Mouse (Mus musculus): ENCODE results near the gene Jmjd8. TPM values are rescaled to one million over a fixed set of nuclear protein-coding genes. Genes with fewer than 3 reads are reported as not detected.

Gene Jmjd8
- polyA plus RNA-seq, 1 experiment from 2014 or later, result 67.0 TPM

DNA sequence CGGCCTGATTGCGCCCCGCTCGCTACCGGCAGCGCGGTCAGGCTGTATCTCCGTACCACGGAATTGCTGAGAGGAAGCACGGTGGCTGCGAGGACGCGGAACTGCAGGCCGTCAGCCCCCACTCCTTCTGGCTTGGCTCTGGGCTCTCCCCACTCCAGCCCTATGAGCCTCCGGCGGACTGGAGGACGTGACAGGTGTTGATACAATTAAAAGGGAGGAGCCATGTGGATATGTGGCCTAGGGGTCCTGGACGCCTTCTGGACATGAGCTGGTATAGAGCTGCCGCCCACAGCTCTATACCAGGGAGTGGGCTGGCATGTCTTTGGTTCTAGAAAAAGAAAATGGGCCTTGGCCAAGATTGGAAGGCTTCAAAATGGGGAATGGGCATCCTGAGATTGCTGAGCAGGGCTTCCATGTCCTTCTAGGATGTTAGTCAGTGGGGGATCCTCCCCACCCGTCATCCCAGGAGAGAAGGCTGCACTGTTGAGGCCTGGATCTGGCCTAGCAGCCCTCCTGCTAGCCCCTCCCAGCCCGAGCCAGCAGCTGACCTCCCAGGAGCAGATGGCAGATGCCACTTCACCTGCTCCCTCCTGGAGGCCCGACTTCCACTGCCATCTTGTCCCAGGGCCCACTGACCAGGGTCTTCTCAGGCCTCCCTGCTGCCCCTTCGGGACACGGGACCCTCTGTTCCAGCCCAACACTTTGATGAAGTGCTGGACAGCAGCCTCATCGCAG is 18.9 kb upstream of the Jmjd8 start:
- H3K36me3 ChIP-seq, result no peaks in the 10 kb centered on the region
- peak; percentile 53 for ATAC-seq (replicated peaks)
- 6% methylated on average over 25 of the region's 25 CpGs for WGBS
- H3K27ac ChIP-seq (replicated peaks), result peak overlapping the region; percentile 98
- H3K9ac ChIP-seq (replicated peaks), result peak overlapping the region; percentile 99
- peak overlapping the region; percentile 89 for H3K4me2 ChIP-seq (replicated peaks)
- H3K9me3 ChIP-seq, result no peaks in the 10 kb centered on the region
- H3K4me1 ChIP-seq, result peaks cover 47% of the 10 kb centered on the region
- H3K27me3 ChIP-seq, result no peaks in the 10 kb centered on the region
- peak overlapping the region; percentile 99 for H3K4me3 ChIP-seq

DNA sequence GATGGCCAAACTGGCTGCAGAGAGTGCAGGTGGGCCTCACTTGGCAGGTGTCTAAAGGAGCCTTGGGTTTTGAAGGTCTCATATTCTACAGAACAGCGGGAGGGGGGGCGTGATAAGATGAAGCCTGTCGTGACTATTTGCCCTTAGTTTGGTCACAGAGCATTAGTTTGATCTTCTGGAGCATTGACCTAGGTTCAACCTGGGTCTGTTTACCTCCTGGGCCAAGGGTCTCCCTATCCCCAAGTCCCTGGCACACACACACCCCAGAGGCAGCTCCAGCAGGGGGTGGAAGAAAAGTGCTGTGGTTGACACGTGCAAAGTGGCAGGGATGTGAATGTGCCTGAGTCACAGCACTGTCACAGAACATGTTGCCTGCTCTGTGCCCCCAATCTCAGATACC is 17.8 kb upstream of the Jmjd8 start:
- WGBS, result 82% methylated on average over 4 of the region's 4 CpGs
- Histone ChIP-seq H3K4me1 (peaks cover 47% of the 10 kb centered on the region), H3K27ac (replicated peaks) (no peak overlapping the region), H3K36me3 (no peaks in the 10 kb centered on the region), H3K4me3 (peak overlapping the region; percentile 99; the same call in 1 of the 2 replicates), H3K9ac (replicated peaks) (no peak overlapping the region), H3K27me3 (no peaks in the 10 kb centered on the region), H3K4me2 (replicated peaks) (peak overlapping the region; percentile 89), H3K9me3 (no peaks in the 10 kb centered on the region)
- no peak for ATAC-seq (replicated peaks)

DNA sequence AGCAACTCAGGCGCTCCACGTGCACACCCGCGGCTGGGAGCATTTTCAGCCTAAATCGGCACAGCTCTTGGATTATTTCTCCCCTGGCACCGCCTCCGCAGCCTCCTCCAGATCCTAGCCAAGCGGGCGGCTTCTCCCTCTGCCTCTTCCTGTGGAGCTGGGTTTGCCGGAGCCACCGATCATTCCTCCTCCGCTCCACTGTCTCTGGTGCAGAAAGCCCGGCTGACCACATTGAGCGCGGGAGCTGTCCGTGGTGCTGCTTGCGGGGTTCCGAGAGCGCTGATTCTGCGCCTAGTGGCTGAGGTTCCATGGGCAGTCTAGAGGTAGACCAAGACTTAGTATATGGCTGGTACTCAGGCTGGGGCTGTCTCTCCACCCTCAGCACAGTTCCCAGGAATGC is 15.2 kb upstream of the Jmjd8 start:
- Histone ChIP-seq H3K4me3 (peak overlapping the region; percentile 16), H3K4me1 (peaks cover 40% of the 10 kb centered on the region), H3K27ac (replicated peaks) (no peak overlapping the region), H3K36me3 (peaks cover 16% of the 10 kb centered on the region), H3K4me2 (replicated peaks) (peak overlapping the region; percentile 35), H3K27me3 (peaks cover 8% of the 10 kb centered on the region), H3K9me3 (no peaks in the 10 kb centered on the region), H3K9ac (replicated peaks) (peak overlapping the region; percentile 28)
- no peak for ATAC-seq (replicated peaks)
- 2% methylated on average over 20 of the region's 20 CpGs for WGBS

DNA sequence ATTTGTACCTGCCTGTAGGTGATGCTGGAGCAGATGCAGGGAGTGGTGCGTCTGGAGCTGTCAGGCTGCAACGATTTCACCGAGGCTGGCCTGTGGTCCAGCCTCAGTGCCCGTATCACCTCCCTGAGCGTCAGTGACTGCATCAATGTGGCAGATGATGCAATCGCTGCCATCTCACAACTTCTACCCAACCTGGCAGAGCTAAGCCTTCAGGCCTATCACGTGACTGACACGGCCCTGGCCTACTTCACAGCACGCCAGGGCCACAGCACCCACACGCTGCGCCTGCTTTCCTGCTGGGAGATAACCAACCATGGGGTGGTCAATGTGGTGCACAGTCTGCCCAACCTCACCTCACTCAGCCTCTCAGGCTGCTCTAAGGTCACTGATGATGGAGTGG is 11.0 kb upstream of the Jmjd8 start:
- Histone ChIP-seq H3K4me1 (peaks cover 18% of the 10 kb centered on the region), H3K4me2 (replicated peaks) (no peak overlapping the region), H3K9ac (replicated peaks) (no peak overlapping the region), H3K9me3 (no peaks in the 10 kb centered on the region), H3K36me3 (peaks cover 27% of the 10 kb centered on the region), H3K4me3 (no peak overlapping the region), H3K27ac (replicated peaks) (no peak overlapping the region), H3K27me3 (peaks cover 22% of the 10 kb centered on the region)
- no peak for ATAC-seq (replicated peaks)
- WGBS, result 93% methylated on average over 11 of the region's 11 CpGs

DNA sequence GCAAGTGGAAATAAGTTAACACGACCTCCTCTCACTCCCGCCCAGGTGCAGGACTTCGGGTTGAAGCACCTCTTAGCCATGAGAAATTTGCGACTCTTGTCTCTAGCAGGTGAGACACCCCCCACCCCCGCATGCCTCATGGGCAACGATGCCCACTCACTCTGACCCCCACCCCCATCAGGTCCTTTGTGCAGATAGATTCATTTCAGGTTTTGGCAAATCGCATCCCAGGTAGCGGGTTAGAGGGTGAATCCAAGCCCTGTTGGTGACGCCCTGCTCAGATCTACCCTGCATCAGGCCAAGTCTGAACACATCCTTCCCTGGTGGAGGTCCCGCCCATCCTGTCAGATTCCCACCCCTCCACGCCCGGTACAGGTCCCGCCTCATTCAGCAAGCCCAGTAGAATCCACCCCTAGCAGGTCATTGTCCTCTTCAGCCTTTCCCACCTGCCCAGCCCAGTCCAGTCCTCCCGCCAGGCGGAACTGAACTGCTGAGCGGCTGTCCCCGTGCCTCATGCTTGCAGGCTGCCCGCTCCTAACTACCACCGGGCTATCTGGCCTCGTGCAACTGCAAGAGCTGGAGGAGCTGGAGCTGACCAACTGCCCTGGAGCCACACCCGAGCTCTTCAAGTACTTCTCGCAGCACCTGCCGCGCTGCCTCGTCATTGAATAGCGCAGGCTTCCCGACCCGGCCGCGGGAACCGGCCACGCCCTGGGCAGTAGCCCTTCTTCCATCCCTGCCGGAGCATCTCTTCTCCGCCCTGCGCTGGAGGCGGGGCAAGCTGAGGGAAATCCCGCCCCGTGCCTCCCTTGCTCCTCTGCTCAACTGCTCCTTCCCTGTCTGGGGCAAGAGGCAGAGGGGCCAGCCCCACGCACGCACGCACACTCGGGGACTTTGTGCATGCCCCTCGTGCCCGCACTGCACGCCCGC is 9.6 kb upstream of the Jmjd8 start:
- ATAC-seq (replicated peaks), result no peak
- Histone ChIP-seq H3K9me3 (no peaks in the 10 kb centered on the region), H3K27me3 (peaks cover 22% of the 10 kb centered on the region), H3K4me2 (replicated peaks) (no peak overlapping the region), H3K9ac (replicated peaks) (no peak overlapping the region), H3K4me1 (peaks cover 13% of the 10 kb centered on the region), H3K4me3 (no peak overlapping the region), H3K36me3 (peaks cover 27% of the 10 kb centered on the region), H3K27ac (replicated peaks) (no peak overlapping the region)
- 10% methylated on average over 46 of the region's 46 CpGs for WGBS

DNA sequence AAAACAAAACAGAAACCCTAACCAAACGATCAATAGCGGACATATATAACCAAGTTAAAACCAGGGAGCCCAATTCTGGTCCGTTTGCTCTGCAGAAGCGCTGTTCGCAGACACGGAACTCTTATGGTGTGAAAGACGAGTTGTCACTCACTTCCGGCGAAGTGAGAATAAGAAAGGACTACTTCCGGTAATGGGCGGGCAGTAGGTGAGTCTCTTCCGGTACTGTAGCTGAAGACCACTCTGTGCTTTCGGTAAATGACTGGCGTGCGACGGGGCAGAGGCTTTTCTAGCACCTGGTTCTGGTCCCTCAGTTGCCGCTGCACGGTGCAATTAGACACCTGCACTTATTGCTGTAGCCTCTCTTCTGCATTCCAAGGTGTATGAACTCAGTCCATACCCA is 5.2 kb upstream of the Jmjd8 start, which contains the start of gene Wdr24:
Gene Wdr24 (plus strand): TSS at position 176 of the 400 bp plus-strand sequence.
- peaks cover 23% of the 10 kb centered on the region for H3K36me3 ChIP-seq
- peak within 1 kb of the TSS; percentile 68 for H3K9ac ChIP-seq (replicated peaks)
- peaks cover 47% of the 10 kb centered on the region for H3K4me1 ChIP-seq
- peak within 1 kb of the TSS; percentile 88 for H3K4me2 ChIP-seq (replicated peaks)
- peak; percentile 73 for ATAC-seq (replicated peaks)
- H3K9me3 ChIP-seq, result no peaks in the 10 kb centered on the region
- WGBS, result 0% methylated on average over 18 of the region's 18 CpGs
- peaks cover 15% of the 10 kb centered on the region for H3K27me3 ChIP-seq
- peak within 1 kb of the TSS; percentile 68 for H3K4me3 ChIP-seq
- H3K27ac ChIP-seq (replicated peaks), result peak within 1 kb of the TSS; percentile 70

- H3K27ac ChIP-seq (replicated peaks), result no peak overlapping the region
- H3K4me2 ChIP-seq (replicated peaks), result peak overlapping the region; percentile 88
- no peak for ATAC-seq (replicated peaks)
- peaks cover 51% of the 10 kb centered on the region for H3K4me1 ChIP-seq
- H3K4me3 ChIP-seq, result peak overlapping the region; percentile 68
- peak overlapping the region; percentile 68 for H3K9ac ChIP-seq (replicated peaks)
- H3K27me3 ChIP-seq, result peaks cover 8% of the 10 kb centered on the region; the same call in 1 of the 2 replicates
- H3K36me3 ChIP-seq, result peaks cover 17% of the 10 kb centered on the region
- 77% methylated on average over 17 of the region's 17 CpGs for WGBS
- no peaks in the 10 kb centered on the region for H3K9me3 ChIP-seq
Measured at GRCm38 (mm10) chr17:25824362-25825142, 4.1 kb upstream of the Jmjd8 start.

GRCm38 (mm10) chr17:25825311-25825710 is 3.4 kb upstream of the Jmjd8 start:
- no peak for ATAC-seq (replicated peaks)
- Histone ChIP-seq H3K36me3 (peaks cover 18% of the 10 kb centered on the region), H3K9ac (replicated peaks) (no peak overlapping the region), H3K4me2 (replicated peaks) (peak overlapping the region; percentile 88; the same call in 1 of the 2 replicates), H3K27me3 (0 out of 2 replicates have a peak, but pooled peaks cover under 1% of the 10 kb centered on the region), H3K27ac (replicated peaks) (no peak overlapping the region), H3K4me3 (no peak overlapping the region), H3K9me3 (no peaks in the 10 kb centered on the region), H3K4me1 (peaks cover 59% of the 10 kb centered on the region)
- WGBS, result 90% methylated on average over 6 of the region's 6 CpGs

DNA sequence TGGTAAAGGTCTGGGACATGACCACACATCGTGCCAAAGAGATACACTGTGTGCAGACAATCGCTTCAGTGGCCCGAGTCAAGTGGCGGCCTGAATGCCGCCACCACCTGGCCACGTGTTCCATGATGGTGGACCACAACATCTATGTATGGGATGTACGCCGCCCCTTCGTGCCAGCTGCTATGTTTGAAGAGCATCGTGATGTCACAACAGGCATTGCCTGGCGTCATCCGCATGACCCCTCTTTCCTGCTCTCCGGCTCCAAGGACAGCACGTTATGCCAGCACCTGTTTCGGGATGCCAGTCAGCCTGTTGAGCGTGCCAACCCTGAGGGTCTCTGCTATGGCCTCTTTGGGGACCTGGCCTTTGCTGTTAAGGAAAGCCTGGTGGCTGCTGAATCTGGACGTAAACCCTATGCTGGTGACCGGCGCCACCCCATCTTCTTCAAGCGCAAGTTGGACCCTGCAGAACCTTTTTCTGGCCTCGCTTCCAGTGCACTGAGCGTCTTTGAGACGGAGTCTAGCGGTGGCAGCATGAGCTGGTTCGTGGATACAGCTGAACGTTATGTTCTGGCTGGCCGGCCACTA is 2.6 kb upstream of the Jmjd8 start:
- Histone ChIP-seq H3K4me2 (replicated peaks) (no peak overlapping the region), H3K4me3 (no peak overlapping the region), H3K27me3 (no peaks in the 10 kb centered on the region), H3K27ac (replicated peaks) (no peak overlapping the region), H3K9ac (replicated peaks) (no peak overlapping the region), H3K9me3 (no peaks in the 10 kb centered on the region), H3K4me1 (peaks cover 66% of the 10 kb centered on the region), H3K36me3 (peaks cover 25% of the 10 kb centered on the region)
- WGBS, result 96% methylated on average over 27 of the region's 27 CpGs
- no peak for ATAC-seq (replicated peaks)

- Histone ChIP-seq H3K9ac (replicated peaks) (no peak overlapping the region), H3K4me1 (peaks cover 76% of the 10 kb centered on the region), H3K4me3 (no peak overlapping the region), H3K9me3 (no peaks in the 10 kb centered on the region), H3K27ac (replicated peaks) (no peak overlapping the region), H3K4me2 (replicated peaks) (no peak overlapping the region), H3K36me3 (peaks cover 32% of the 10 kb centered on the region), H3K27me3 (no peaks in the 10 kb centered on the region)
- no peak for ATAC-seq (replicated peaks)
- WGBS, result 94% methylated on average over 13 of the region's 13 CpGs
Measured at GRCm38 (mm10) chr17:25827011-25827410, 1.7 kb upstream of the Jmjd8 start.

DNA sequence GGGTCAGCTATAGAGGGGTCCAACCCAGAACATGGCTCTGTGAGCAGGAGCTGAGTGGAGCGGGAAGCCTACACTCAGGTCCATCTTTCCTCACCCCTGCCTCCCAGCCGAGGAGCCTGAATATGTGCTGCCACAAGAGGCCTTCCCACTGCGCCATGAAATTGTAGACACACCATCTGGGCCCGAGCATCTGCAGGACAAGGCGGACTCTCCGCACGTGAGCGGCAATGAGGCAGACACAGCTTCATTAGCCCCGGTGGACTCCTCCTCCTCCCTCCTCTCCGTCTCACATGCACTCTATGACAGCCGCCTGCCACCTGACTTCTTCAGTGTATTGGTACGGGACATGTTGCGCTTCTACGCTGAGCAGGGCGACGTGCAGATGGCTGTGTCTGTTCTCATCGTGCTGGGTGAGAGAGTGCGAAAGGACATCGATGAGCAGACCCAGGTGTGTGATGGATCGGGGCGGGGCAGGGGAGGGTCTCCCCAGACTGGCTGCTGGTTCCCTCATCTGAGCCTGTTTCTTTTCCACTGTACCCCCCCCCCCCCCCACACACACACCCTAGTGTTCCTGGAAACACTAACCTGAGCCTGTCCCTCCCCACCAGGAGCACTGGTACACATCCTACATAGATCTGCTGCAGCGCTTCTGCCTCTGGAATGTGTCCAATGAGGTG is 983 bp upstream of the Jmjd8 start:
- Histone ChIP-seq H3K4me3 (no peak overlapping the region), H3K9me3 (no peaks in the 10 kb centered on the region), H3K4me2 (replicated peaks) (peak overlapping the region; percentile 79; the same call in 1 of the 2 replicates), H3K27ac (replicated peaks) (no peak overlapping the region), H3K27me3 (no peaks in the 10 kb centered on the region), H3K4me1 (peaks cover 78% of the 10 kb centered on the region), H3K36me3 (peaks cover 32% of the 10 kb centered on the region), H3K9ac (replicated peaks) (no peak overlapping the region)
- 94% methylated on average over 22 of the region's 22 CpGs for WGBS
- no peak for ATAC-seq (replicated peaks)

All from forebrain, embryonic 15.5 days (tissue).